Mouse (Mus musculus): ENCODE results near the gene Fam163b.

The Fam163b gene

GRCm38 (mm10) chr2:27085801-27086200 is 56.5 kb downstream of the Fam163b start:
- peak; percentile 58 to 66 for DNase-seq

DNA sequence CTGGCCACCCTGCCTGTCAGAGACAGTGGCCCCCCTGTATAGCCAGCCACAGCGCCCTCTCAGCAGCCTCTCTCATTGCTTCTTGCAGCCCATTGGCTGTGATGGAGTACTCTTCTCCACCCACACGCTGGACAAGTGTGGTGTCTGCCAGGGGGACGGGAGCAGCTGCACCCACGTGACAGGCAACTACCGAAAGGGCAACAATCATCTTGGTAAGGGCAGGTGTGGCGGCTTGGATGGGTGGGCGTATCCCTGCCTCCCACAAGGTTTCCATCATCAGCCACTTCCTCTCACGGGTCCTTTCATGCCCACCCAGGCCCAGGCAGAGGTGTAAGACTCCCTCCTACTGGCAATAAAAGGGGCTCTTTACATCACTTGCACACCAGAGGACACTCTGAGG is 57.3 kb downstream of the Fam163b start:
- peak; percentile 25 to 40 for DNase-seq

DNA sequence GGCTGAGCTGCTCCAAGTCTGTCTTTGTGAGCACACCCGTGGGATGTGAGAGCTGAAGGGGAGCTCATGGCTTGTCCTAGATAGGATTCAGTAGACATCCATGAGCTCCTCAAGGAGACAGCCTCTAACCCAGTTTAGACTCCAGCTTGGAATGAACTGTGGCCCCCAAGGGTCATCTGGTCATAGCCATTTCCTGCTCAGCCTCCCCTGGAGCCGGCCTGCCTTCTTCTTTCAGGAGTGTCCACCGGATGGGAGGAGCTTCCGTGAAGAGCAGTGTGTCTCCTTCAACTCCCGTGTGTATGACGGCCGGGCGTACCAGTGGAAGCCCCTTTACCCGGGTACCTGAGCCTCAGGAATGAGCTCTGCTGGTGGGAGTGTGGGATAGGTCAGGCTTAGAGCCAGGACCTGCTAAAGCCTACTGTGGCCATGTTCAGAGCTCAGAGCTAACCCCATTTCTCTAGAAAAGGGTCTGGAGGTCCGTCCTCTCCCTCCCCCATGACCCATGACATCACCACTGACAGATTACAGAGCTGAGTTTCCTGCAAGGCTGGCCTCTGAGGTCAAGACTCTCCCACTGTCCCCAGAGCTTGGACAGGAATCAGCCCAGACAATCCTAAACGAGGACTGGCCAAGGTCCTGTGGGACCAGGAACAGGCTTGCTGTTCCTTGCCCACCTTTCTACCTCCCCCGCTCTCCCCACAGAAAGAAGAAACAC is 58.4 kb downstream of the Fam163b start:
- peak; percentile 55 to 62 for DNase-seq

DNA sequence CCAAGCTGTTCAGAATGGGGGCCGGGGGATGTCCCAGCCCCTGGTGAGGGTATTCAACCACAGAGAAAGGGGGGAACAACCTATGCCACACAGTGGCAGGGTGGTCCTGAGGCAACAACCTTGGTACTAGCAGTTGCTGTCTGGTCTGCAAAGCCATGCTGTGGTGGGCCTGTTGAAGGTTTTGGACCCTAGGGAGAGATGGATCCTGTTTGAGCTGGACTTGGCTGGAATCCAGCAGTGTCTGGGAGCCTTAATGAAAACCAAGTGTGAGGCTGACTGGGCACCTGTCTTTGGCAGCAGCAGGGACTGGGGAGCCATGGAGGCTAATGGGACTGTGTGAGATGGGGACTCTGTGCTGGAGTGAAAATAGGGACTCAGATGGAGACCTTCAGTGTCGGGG is 62.6 kb downstream of the Fam163b start:
- peak in 1 of 2 experiments; percentile 48 for DNase-seq

DNA sequence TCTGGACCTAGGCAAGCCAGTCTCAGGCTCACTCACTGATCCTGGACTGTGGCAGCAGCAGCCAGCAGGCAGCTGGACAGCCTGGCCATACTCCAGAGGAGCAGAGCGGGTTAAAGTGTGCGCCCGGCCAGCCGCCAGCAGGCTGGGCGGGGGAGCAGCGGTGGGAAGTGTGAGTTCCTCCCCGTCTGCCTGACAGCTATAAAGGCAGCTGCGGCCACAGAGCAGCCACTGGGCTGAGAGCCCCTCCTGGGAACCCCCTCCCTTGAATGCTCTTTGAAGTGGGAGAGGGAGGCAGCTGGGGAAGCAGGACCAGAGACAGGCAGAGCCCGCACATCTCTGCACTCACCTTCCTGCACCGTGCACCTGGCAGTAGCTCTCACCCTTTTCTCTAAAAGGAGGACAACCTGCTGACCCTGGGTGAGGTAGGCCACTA is 63.1 kb downstream of the Fam163b start, which contains the start of gene Adamtsl2:
Adamtsl2 (plus strand) TSS at position 228 of the 433 bp plus-strand sequence.
- DNase-seq = peak; percentile 87 to 95

- DNase-seq = no peak
Measured at GRCm38 (mm10) chr2:27078312-27078711, 64.0 kb downstream of the Fam163b start.

DNA sequence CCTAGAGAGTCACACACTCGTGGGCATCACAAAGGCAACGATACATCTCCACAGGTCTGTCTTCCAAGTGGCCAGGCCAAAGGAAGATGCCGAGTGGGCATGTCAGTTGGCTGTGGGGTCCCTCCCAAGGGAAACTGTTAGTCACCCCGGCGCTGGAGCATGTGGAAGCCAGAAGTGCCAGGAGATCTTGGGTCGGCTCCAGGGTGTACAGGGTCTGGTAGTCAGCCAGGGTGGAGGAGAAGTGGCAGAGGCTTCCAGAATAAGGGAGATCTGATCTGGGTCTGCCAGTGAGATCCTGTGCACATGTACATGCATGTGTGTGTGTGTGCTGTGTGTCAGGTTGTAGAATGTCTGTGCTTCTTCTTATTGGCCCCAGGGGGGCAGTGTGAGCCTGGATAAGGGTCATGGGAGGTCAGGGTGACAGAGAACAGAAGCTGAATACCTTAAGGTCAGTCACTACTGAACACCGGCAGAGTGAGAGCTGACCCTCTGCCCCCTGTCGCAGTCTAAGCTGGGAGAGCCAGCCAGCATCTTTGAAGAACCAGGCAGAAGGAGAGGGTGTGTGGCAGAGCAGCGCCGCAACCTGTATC is 64.5 kb downstream of the Fam163b start:
- peak; percentile 41 to 59 for DNase-seq

GRCm38 (mm10) chr2:27075485-27075884 is 66.8 kb downstream of the Fam163b start:
- DNase-seq = peak; percentile 61 to 72

- peak; percentile 53 to 79 for DNase-seq
Measured at GRCm38 (mm10) chr2:27074804-27075203, 67.5 kb downstream of the Fam163b start.

- no peak for DNase-seq
Measured at GRCm38 (mm10) chr2:27073407-27073806, 68.9 kb downstream of the Fam163b start.

- DNase-seq = no peak
Measured at GRCm38 (mm10) chr2:27071978-27072377, 70.3 kb downstream of the Fam163b start, which contains the start of gene Mymk. Gene Mymk, minus strand, starts transcription at chr2:27072179.

DNA sequence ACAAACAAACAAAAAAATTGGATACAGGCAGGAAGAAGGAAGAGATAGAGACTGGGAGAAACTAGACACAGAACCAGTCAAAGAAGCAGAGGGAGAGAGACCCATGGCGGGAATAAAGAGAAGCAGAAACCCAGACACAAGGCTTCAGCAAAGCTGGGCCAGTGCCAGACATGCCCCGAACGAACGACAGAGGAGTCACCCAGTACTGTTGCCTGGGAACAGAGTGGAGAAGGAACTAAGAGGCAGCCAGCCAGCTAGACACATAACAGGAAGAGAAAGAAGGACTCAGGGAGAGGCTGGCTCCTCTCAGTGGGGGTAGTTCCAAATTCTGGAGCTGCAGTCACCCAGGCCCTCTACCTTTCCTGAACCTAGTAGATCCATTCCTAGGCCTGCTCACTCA is 71.2 kb downstream of the Fam163b start:
- DNase-seq = peak; percentile 76 to 85

DNA sequence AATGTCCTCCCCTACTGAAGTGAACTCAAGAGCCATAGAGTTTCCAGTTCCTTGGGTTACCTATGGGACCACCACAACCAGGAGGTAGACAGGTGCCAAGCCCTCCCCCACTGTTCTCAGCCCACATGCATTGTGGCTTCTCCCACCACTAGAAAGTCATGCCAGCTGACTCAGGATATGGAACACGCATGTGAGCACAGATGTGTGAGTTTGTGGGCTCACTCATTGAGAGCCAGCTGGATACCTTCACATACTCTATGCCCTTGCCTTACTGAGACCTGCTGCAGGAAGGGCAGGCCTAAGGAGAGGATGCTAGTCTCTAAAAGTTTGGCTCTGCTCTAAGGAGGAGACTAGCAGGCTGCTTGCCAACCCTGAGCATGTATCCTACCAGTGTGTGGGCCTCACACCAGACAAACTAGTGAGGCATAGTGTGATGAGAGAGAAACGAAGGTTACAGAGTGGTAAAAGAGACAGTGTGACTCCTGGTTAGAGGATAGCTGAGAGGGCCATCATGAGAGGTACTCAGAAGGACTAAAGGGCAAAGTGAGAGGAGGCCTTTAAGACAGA is 72.0 kb downstream of the Fam163b start:
- DNase-seq = no peak

DNA sequence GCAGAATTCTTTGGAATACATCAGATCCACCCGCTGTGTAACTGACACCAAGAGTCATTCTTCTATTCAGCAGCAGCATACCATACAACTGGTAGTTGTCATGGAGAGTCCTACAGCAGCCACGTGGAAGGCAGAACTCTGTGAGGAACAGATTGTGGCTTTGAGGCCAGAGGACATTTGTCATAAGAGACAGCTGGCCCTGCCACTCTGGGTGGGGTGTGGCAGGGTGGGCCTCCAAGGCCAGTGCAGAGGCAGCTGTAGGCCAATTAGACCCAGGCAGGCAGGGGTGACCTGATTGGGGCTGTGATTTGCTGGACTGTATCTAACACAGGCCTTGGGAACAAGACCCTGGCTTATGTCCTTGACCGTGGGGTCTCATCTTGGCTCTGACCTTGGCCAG is 72.6 kb downstream of the Fam163b start:
- no peak for DNase-seq

GRCm38 (mm10) chr2:27067996-27068395 is 74.3 kb downstream of the Fam163b start:
- no peak for DNase-seq

DNA sequence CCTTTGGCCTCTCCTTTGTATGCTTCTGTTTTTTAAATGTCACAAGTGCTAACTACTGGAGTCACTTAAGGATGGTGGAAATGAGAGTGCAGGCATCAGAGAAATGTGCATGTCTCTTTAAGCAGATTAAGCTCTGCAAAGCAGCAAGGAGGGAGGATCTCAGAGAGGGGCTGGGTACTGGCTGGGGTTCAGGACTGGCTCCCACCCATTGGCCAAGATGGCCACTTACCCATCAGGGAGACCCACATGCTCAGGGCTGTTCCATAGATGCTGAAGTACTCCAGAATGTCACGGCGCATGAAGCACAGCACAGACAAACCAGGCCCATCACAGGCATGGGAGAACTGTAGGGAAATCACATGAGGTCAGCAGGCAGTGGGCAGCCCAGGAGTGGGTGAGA is 75.2 kb downstream of the Fam163b start:
- no peak for DNase-seq

All from lung, postnatal 4 days (tissue).